Mouse (Mus musculus): ENCODE data around the gene Enam. TPM values are rescaled to one million over a fixed set of nuclear protein-coding genes. Genes with fewer than 3 reads are reported as not detected.
"Not testable (repeated sequence)": the region's sequence is repeated elsewhere in the genome, so short reads cannot be mapped to it uniquely, and the experiment has no call there.

The Enam gene
- under 1 TPM in 1 of 3 experiments, not detected in 2; 0.09 TPM for polyA plus RNA-seq (2017; shearing (Covaris generic))

DNA sequence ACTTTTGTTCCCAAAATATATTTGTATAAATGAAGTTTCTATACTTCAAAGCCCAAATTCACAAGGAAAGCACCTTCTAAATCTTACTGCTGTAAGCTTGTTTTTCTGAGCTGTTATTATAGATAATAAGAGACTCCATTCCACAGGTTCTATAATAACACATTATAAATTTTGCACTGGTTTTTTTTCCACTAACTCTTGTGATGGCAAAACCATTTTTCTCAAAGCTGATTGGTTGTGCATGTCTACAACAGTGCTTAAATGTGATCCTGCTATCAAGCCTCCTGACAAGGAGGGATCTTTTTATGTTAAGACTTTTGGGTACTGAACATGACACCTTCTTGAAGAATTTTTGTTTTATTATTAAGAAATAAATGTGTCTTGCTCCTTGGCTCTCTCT lies at the start of gene Enam:
Gene Enam, plus strand, starts transcription at position 301 of the 400 bp plus-strand sequence.
- no peak for ATAC-seq

DNA sequence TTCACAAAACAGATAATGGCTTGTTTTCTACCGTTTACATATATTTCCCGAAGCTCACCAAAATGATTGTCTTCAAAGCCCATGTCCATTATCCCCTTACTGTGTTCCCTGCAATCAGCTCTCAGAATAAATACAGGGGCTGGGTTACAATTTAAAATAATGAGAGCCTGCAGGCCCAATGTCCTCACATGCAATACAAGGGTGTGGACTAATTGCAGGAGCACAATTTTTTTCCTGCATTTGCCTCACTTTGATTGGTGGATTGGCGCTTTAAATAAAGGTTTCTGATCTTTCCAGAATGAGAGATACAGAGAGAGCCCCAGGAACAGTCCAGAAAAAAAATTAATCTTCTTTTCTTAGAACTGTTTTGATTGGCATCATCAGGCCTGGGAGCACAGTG lies 32.1 kb upstream of the Enam start, which contains the start of gene Ambn:
Gene Ambn, plus strand, starts transcription at position 301 of the 400 bp plus-strand sequence.
- ATAC-seq = no peak

DNA sequence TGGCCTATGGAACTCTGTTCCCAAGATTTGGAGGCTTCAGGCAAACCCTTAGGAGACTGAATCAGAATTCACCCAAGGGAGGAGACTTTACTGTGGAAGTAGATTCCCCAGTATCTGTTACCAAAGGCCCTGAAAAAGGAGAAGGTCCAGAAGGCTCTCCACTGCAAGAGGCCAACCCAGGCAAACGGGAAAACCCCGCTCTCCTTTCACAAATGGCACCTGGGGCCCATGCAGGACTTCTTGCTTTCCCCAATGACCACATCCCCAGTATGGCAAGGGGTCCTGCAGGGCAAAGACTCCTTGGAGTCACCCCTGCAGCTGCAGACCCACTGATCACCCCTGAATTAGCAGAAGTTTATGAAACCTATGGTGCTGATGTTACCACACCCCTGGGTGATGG lies 20.3 kb upstream of the Enam start:
- no peak for ATAC-seq

DNA sequence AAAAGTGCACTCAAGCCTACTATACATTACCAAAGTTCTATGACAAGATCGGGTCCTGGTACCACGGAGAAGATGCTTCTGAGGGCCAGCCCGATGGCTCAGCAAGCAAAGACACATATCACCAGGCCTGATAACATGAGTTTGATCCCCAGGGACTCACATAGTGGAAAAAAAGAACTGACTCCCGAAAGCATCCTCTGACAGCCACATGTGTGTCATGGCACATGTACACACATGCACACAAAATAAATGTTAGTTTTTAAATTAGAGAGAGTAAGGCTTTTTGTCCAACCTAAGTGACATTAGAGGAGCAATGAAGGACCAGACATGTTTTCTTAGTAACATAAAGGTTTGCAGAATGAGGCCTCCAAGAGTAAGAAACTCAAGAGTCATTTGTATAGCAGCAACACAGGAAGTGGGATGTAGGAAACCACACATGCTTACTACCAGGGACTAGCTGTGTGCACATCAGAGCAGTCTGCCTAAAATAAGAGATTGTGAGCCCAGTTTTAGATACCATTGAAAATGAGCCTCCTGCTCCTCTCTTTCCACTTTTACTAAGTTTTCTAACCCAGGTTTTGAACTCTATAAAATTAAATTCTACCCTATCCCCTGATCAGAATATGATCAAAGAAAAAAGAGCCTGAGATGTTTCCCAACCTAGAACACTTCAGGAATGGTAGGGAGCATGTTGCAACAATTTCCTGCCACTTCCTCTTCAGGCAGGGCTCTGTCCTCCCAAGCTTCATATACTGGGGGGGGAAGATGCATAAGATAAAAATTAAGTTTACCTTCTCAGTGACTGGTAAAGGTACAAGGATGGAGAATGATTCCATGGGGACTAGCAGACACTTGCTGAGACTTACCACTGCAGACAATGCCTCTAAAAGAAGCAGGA lies 18.7 kb upstream of the Enam start:
- no peak for ATAC-seq

DNA sequence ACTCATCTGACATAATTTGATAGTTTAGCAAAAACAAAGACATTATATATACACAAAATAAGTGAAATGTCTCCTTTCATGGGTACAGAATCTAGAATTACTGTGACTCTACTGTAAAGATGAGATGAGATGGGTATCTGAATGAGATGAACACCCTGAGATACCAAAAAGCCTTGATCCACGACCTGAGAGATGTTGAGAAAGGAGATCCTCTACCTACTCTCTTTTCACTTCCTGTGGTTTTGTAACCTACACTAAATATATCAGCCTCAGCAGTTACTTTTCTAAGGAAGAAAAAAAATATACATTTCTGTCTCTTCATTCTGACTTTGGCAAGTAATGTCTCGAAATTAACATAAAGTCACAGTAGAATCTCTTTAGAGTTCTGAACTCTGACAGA lies 1.2 kb downstream of the Enam start:
- no peak for ATAC-seq

DNA sequence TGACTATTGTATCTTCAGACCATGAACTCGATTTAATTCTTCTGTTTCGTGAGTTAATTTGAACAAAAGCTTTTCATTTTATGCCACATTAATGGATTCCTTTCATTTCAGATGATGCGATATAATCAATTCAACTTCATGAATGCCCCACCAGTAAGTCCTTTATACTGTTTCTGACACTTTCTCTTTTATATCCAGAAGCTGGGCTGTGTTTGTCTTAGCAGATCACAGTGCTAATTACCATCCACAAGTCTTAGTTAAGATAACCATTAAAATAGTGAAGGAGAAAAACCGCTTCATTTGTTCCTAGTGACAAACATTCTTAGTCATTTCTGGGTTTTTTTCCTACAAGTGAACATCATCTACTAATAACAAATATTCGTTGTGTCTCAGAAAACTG lies 3.3 kb downstream of the Enam start:
- no peak for ATAC-seq

DNA sequence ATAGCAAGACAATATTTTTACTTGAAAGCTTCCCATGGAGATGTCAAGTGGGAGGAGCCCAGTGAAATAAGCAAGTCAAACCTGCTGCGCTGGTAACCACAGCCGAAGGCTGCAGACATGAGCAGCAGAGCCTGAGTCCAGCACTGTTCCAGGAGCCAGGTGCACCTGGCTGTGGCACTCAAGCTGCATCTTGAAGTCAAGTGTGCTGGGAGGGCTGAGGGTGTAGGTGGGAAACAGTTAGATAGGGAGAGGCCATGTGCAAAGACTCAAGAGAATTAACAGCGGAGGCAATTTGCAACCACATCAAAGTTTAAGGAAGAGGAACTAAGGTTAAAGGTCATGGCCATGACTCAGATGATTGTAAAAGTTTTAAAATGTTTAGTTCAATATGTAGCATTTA lies 12.0 kb downstream of the Enam start:
- peak; percentile 77 for ATAC-seq

DNA sequence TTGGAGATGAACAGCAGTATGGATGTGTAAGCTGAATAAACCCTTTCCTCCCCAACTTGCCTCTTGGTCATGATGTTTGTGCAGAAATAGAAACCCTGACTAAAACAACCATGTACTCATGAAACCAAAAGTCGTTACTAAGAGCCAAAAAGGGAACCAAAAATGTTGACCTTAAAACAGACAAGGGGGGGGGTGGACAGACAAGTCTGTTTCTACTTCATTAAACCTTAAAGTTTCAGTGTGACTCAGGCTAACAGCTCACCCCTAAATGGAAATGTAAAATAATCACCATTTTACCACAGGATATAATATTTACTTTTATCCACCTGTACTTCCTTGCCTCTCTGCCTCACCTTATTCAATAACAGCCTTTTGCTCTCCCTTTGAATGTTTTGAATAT lies 20.8 kb downstream of the Enam start:
- no peak for ATAC-seq

DNA sequence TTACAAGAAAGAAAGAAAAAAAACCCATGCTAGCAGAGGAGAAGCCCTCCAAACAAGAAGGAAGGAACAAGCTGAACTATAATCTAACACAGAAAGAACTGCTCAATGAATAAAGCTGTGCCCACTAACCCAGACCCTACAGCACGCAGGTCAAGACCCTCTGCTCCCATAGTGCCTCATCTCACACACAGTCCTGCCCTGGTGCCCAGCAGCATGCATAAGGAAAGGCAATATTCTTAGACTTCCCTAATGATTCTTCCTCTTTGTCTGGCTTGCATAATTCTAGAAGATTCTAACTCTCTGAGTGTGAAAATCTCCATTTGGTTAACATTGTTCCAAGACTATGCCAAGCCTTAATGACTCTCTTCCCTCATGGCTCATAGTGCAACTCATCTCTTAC lies 21.2 kb downstream of the Enam start:
- no peak for ATAC-seq

DNA sequence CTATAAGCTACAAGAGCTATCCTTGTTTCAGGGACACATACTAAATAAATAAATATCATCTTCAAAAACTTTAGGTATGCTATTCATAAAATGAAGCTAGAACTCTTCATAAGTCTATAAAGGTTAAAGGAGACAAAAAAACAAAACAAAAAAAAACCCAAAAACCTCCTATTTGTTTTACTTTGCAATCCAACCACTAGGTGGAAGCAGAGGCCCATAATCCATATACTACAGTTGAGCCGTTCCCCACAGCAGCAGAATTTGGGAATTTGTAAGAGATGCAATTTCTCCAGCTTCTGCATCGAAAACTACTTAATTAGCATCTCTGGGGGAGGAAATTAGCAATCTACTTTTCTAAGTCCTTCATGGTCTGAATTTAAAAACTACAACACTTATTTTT lies 31.5 kb downstream of the Enam start:
- ATAC-seq = peak; percentile 83

DNA sequence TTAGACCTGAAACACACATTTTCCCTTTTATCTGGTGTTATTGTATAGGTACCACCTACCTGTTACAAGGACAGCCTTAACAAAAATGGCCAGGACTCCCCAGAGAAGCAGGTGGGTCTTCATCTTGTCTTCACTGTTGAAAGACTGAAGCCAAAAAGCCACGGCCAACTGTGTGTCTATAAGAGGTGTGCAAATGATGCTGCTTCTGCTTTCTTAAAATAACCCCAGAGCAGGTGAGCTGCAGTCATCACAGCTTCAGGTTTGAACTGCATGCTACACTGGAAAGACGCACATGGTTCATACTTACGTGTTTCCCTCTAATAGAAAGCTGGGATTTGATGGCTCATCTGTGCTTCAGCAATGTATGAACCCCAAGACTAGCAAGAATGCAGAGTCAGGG lies 39.9 kb downstream of the Enam start, which contains the start of gene Jchain:
Gene Jchain, minus strand, starts transcription at position 235 of the 400 bp plus-strand sequence.
- ATAC-seq = no peak

DNA sequence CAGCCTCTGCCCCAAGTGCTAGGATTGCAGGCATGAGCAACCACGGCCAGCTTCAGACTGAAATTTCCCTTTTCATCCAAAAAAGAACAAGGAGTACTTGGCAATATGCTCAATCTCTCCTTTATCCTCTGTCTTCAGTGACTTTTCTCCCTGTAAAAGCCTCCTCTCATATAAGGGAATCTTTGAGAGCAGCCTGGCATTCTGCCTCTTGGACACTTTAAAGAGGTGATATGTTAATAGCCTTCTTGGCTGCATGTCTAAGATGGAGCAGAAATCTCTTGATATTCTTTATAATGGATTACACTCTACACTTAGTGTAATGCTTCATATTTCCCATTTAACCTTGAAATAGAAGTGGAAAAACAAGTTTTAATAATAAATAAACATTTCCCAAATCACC lies 43.1 kb downstream of the Enam start:
- ATAC-seq = no peak

DNA sequence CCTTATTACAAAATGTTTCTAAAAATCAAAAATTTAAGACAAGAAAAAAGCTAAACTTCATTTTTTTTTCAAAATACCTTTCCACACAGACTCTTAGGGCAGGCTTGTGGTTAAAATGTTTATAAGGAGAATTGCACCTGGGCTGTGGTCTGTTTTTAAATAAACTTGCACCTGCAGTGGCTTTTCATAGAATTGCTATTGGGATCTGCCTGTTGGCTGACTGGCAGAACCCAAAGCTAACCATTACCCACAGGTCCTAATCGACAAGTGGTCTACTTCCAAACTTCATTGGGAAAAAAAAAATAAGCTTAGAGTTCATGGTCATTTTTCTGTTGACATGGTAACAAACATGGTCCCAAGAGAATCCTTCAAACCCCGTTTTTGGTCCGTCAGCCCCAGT lies 46.9 kb downstream of the Enam start:
- no peak for ATAC-seq

DNA sequence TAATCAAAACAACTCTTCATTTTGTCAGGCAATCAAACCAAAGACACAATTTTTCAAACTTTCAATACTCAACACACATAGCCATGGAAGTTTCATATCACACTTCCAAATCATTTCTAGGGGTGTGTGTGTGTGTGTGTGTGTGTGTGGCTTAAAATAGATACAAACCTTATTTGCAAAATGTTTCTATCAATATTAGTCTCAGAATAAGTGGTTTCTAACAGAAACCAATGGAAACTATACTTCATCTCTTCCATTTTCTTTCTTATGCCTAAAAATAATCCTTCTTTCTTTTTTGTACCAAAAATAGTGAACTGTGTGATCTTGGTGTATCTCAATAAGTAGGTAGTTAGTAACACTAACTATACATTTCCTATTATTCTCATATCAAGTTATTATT lies 53.1 kb downstream of the Enam start:
- no peak for ATAC-seq

DNA sequence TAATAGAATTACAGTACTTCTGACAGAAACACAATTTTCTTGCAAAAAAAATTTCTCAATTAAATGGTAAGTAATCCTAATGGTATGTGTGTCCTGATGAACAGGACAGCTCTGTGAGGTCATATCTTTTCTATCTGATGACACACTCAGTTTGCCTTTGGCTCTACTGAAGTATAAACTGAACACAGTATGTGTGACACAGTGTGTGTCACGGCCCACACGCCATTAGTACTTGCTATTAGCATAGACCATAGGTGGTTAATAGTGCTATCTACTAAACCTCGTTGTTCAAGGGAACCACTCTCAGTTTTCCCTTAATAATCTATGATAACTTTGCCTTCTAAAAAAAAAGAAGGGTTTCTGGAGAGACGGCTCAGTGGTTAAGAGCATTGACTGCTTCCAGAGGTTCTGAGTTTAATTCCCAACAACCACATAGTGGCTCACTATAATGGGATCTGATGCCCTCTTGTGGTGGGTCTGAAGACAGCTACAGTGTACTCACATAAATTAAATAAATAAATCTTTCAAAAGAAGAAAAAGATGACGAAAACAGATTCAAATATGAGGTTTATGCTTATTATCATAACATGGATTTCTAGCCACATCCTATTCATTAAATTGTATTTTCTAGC lies 55.0 kb downstream of the Enam start:
- ATAC-seq = peak; percentile 75

DNA sequence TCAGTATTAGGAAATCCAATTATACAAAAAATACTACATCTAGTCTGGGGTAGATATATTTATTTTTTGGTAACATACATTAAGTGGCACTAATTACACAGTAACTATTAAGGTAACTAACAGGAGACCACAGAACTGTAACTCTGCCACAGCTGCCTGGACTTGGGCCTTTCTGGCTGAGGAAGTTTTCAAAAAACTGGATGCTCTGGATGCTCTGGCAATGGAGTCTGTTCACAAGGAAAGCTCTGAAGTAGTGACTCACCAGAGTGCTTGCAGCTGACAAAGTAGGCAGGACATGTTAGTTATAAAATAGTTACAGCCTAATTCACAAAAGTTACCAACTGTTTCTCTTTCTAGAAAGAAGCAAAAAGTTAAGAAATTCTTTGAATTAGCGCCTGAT lies 56.6 kb downstream of the Enam start:
- ATAC-seq = not testable (repeated sequence)

DNA sequence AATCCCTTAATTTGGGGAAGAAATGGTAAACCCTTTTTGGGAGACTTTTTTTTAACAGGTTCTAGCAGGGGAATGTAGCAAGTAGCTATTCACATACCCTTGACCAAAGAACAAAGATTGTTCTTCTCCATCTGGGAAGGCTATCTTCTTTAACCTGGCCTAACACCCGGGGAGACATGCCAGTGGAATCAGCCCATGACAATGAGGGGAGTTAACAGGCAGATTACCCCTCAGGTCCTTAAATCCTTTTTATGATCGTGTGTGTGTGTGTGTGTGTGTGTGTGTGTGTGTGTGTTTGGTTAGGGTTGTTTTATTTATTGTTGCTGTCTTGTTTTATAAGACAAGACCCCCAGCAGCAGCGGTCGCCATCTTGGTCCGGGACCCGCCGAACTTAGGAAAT lies 57.8 kb downstream of the Enam start:
- no peak for ATAC-seq

DNA sequence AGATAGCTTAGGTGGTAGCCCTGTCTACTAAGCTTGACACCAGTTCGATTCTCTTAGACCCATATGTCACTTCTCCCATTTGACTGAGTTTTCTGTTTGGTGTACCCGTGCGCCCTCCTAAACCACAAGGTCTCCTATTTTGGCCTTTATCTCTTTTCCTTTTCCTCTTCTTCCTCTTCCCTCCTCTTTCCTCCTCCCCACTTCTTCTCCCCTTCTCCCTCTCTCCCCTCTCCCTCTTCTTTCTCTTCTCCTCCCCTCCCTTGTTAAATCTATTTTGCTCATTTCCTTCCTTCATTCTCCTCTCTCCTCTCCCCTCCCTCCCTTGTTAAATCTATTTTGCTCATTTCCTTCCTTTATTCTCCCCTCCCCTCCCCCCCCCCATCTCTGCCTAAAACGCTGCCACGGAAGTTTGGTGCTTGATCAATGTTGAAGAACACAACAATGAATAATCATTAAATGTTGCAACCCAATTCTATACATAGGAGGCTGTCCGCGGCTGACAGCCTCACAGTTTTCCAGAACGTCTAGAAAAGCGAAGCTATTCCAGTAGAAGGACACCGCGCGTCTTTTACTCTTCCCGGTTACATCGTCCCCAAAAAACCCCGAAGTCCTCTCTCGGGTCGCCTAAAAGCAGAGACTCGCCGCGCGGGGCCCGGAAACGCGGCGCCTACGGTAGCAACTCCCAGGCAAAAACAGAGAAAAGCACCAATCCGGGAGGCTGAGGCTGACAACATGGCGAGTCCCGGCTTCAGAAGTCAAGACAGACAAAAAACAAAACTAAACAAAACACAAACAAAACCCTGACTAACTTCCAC lies 65.7 kb downstream of the Enam start:
- peak; percentile 68 for ATAC-seq

DNA sequence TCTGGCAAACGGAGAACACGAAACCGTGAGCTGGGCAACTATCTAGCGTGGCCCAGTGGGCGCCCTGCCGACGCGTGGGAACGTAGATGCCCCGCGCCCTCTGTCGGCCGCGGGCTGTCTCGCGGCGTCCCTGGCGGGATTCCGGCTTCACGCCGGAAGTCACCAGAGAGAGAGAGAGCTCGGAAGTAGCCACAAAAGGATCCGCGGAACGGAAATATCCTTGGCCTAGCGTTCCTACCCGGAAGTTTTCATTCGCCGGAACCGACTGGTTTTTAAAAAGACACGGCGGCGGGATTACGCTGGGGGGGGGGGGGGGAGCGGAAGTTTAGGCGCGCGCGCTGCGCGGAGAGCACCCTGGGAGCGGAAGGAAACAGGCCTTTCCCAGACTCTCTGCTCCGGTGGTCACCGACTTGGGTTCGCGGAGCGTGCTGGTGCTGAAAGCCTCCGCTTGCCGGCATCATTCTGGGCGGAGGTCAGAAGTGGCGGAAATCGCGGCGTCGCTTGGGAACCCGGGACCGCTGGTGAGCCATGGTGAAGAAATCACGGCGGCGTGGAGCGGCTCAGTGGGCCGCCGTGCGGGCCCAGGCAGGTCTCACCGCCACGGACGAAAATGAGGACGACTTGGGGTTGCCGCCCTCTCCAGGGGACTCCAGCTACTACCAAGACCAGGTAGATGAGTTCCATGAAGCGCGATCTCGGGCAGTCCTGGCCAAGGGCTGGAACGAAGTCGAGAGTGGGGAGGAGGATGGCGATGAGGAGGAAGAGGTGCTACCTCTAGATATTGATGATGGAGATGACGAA lies 66.5 kb downstream of the Enam start, which contains the start of gene Utp3:
Gene Utp3, plus strand, starts transcription at position 377 of the 801 bp plus-strand sequence.
- ATAC-seq = peak; percentile 90

Data from inflammation-experienced regulatory T-cells, adult 6 months (primary cell).